Mouse (Mus musculus) limb, embryonic 10.5 days (tissue): Measurements from ENCODE around the gene Gm17662. TPM values are rescaled to one million over a fixed set of nuclear protein-coding genes. Genes with fewer than 3 reads are reported as not detected.

ENCODE experiments used
- DNase-seq: peaks from one replicate; pipeline ENCODE4 v3.0.0-alpha.2; 2017; ENCODE audit warnings: low spot score
- H3K27ac ChIP-seq: fragments of 300-500 bp; sonication (generic); 2 replicates; pipeline ENCODE4 v1.5.1; 2016; ENCODE audit warnings: mild to moderate bottlenecking
- H3K27me3 ChIP-seq: fragments of 300-500 bp; sonication (generic); 2 replicates; pipeline ENCODE4 v1.6.1; 2016; ENCODE audit warnings: low read depth, mild to moderate bottlenecking; ENCODE audit not compliant: poor library complexity, severe bottlenecking
- H3K36me3 ChIP-seq: fragments of 300-500 bp; sonication (generic); 2 replicates; pipeline ENCODE4 v1.6.1; 2016; ENCODE audit warnings: mild to moderate bottlenecking, moderate library complexity
- H3K4me1 ChIP-seq: fragments of 300-500 bp; sonication (generic); 2 replicates; pipeline ENCODE4 v1.6.1; 2016
- H3K4me3 ChIP-seq: fragments of 300-500 bp; sonication (generic); 2 replicates; pipeline ENCODE4 v1.5.1; 2016; ENCODE audit warnings: mild to moderate bottlenecking, moderate library complexity
- H3K9me3 ChIP-seq: fragments of 300-500 bp; sonication (generic); replicated peaks from 2 replicates; pipeline ENCODE4 v1.6.1; 2016; ENCODE audit warnings: mild to moderate bottlenecking
- WGBS: fragments of 180-500 bp; shearing (Covaris S2); methylation state at CpG from one replicate; pipeline ENCODE4 v1.1.7; 2016; 5-methylcytosine and 5-hydroxymethylcytosine counted together
- polyA plus RNA-seq: library from polyadenylated mRNA; unstranded; fragments of >200 nt; fragmentation: Nextera tagmentation; extraction: Ambion mirVana; gene quantifications from 2 replicates; pipeline ENCODE4 v1.2.1, GENCODE M21; 2016

Gene Gm17662
- polyA plus RNA-seq, 1 experiment from 2014 or later, result not detected

DNA sequence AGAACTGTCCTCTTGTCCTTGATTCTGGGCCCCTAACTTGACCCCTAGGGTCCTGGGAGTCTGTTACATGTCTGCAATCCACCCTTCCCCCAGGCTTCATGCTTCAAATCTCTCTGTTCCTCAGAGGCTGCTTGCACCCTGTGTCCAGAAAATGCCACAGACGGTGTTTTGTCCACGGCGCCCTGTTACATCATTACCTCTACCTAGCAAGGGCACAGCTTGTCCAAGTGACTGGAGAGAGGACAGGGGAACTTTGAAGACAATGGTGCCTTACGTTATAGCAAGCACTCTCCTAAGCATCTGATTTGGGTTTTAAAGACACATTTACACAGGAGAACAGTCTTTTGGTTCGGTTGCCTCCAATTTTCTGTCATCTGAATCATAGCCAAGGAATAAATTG lies 36.5 kb downstream of the Gm17662 start:
- no peak overlapping the region for H3K27ac ChIP-seq
- H3K27me3 ChIP-seq, result no peaks in the 10 kb centered on the region; the same call in 1 of the 2 replicates
- no peaks in the 10 kb centered on the region for H3K4me1 ChIP-seq
- no peaks in the 10 kb centered on the region for H3K9me3 ChIP-seq
- no peaks in the 10 kb centered on the region for H3K36me3 ChIP-seq
- DNase-seq, result no peak
- WGBS, result 87% methylated on average over 5 of the region's 5 CpGs
- no peak overlapping the region for H3K4me3 ChIP-seq

- WGBS, result 62% methylated on average over 13 of the region's 13 CpGs
- H3K27me3 ChIP-seq, result no peaks in the 10 kb centered on the region; the same call in 1 of the 2 replicates
- no peak overlapping the region for H3K4me3 ChIP-seq
- H3K27ac ChIP-seq, result no peak overlapping the region
- no peaks in the 10 kb centered on the region for H3K9me3 ChIP-seq
- DNase-seq, result peak; percentile 69
- H3K36me3 ChIP-seq, result no peaks in the 10 kb centered on the region
- no peaks in the 10 kb centered on the region for H3K4me1 ChIP-seq
Measured at GRCm38 (mm10) chr4:104894004-104894734, 37.0 kb downstream of the Gm17662 start.

- H3K4me3 ChIP-seq, result no peak overlapping the region
- WGBS, result 75% methylated on average over 2 of the region's 2 CpGs
- H3K4me1 ChIP-seq, result no peaks in the 10 kb centered on the region
- no peaks in the 10 kb centered on the region for H3K36me3 ChIP-seq
- H3K9me3 ChIP-seq, result no peaks in the 10 kb centered on the region
- DNase-seq, result no peak
- no peaks in the 10 kb centered on the region for H3K27me3 ChIP-seq
- no peak overlapping the region for H3K27ac ChIP-seq
Measured at GRCm38 (mm10) chr4:104902836-104903235, 45.7 kb downstream of the Gm17662 start.

GRCm38 (mm10) chr4:104905049-104905448 lies 47.9 kb downstream of the Gm17662 start:
- Histone ChIP-seq H3K27ac (no peak overlapping the region), H3K4me1 (no peaks in the 10 kb centered on the region), H3K4me3 (no peak overlapping the region), H3K9me3 (no peaks in the 10 kb centered on the region), H3K36me3 (no peaks in the 10 kb centered on the region), H3K27me3 (no peaks in the 10 kb centered on the region)
- no peak for DNase-seq
- WGBS, result 86% methylated on average over 6 of the region's 6 CpGs

Other genes with a start within 250 kb of the Gm17662 start
- gene C8b, start 91.0 kb upstream of the Gm17662 start, polyA plus RNA-seq, result not detected in 2 replicates
- gene C8a, start 19.1 kb downstream of the Gm17662 start, polyA plus RNA-seq, result not detected in 2 replicates
- 0.09 TPM in 1 of 2 replicates, not detected in the other for gene Fyb2, start 56.1 kb downstream of the Gm17662 start, polyA plus RNA-seq